Mouse (Mus musculus) adrenal gland, adult (tissue): ENCODE measurements around the gene Krtap5-3.
"Not testable (repeated sequence)": the region's sequence is repeated elsewhere in the genome, so short reads cannot be mapped to it uniquely, and the experiment has no call there.

Experiments
- DNase-seq, 2 experiments: peaks; one replicate each; pipeline ENCODE4 v3.0.0; 2022 to 2023; ENCODE audit warnings: low spot score in 1 of 2; ENCODE audit not compliant: inconsistent age in 2 of 2

Gene Krtap5-3

DNA sequence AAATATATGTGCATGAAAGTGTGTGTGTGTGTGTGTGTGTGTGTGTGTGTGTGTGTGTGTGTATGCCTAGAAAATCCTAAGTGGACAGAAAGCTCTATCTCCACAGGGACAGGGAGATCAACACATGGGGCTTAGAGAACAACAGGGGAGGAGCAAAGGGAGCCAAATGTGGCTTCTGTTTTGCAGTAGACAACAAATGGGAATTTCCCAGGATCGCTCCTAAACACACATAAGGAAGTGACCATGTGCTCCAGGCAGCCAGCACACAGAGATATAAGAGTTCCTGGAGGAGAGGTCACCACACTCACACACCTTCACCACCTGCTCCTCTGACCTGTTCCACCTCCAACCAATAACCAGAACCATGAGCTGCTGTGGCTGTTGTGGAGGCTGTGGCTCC is at the start of gene Krtap5-3:
Gene Krtap5-3 (plus strand): TSS at position 301 of the 400 bp plus-strand sequence.
- DNase-seq = no peak

DNA sequence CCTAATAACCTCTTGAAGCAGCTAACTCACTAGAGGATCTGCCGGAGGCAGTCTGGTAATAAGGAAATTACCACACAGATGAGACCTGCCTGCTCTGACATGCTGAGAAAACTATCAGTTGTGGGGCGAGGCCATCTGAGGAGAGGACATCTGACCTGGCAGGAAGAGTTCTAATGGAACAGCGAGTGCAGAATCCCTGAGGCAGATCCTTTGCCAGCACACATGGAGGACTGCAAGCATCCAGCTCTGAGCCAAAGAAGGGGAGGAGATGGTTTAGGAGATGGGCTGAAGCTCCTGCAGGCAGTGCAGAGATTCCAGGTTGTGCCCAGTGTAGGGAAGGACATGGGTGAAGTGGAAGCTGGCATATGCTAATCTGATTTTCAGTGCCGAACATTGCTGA is 49.0 kb upstream of the Krtap5-3 start:
- DNase-seq = no peak

DNA sequence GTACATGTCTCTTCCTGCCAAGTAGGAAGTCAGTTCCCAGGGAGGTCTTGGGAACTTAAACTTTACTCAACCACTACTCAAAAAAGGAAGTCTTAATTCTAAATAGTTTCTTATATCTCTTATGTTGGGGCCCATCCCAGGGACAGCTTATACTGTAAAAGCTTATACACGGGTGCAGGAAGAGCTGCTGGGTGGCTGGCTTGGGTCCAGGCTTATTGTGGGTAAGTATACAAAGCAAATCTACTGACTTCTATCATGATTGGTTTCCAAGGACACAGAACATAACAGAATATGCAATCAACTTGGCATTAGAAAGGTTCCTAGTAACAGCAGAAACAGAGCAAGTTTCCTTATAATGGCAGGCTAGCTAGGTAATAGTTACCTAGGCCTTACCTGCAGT is 45.9 kb upstream of the Krtap5-3 start:
- no peak for DNase-seq

DNA sequence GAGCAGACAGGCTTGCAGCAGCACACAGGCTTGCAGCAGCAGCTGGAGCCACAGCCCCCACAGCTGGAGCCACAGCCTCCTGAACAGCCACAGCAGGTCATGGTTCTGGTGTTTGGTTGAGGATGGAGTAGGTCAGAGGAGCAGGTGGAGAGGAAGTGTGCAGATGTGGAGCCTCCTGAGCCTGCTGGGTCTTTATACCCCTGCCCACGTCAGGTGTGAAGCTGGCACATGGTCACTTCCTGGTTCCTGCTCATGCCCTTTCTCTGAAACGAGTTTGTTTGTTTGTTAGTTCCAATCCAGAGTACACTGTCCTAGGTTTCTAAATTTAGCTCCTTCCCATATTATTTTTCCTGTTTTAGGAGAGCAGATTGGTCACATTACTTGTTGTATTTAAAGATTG is 44.2 kb upstream of the Krtap5-3 start, which contains the start of gene Gm29735:
Gene Gm29735 (minus strand): TSS at position 101 of the 400 bp plus-strand sequence.
- not testable (repeated sequence) for DNase-seq

DNA sequence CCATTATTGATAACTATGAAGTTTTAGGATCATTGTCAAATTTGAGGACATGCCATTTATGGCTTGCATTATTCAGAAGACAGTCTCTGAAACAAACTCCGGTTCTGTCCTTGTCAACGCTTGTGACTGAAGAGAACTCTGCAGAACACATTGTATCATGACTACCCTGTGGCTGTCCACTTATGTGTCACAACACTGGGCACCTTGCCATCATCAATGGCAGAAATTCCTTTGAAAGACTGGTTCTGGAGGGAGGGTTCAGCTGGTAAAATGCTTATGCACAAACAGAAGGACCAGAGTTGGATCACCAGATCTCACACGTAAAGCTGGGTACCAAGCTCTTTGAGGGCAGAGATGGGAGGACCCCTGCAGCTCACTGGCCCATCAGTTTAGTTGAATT is 41.8 kb upstream of the Krtap5-3 start:
- DNase-seq = peak; percentile 27 to 32

DNA sequence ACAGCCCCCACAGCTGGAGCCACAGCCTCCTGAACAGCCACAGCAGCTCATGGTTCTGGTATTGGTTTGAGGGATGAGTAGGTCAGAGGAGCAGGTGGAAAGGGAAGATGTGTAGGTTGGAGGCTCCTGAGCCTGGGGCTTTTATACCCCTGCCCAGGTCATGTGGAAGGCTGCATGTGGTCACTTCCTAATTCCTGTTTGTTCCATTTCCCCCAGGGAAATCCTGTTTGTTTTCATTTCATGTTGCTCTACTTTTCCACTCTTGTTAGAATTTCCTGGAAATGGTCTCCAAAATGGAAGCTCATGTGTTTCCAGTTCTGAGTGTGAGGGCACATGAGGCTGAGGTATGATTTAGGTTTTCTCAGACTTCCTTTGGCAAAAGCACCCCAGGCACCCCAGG is 35.5 kb upstream of the Krtap5-3 start, which contains the start of gene Gm4553:
Gene Gm4553 (minus strand): TSS at position 101 of the 400 bp plus-strand sequence.
- not testable (repeated sequence) for DNase-seq

DNA sequence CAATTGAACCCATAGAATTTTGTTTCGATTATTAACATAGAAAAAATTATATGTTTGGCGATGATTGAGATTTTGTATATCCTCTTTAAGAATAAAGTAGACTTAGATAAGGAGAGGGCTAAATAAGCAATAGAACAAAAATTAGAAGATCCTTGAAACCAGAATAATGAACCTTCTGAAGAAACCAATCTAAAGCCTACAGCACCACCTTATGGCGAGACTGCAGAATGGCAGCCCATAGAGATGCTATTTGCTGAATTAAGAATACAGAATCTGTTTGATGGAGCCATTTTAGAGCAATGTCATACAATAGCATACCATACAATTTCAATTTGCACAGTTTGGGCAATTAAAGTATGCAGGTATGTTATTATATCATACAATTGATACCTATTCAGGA is 31.3 kb upstream of the Krtap5-3 start:
- DNase-seq = no peak

DNA sequence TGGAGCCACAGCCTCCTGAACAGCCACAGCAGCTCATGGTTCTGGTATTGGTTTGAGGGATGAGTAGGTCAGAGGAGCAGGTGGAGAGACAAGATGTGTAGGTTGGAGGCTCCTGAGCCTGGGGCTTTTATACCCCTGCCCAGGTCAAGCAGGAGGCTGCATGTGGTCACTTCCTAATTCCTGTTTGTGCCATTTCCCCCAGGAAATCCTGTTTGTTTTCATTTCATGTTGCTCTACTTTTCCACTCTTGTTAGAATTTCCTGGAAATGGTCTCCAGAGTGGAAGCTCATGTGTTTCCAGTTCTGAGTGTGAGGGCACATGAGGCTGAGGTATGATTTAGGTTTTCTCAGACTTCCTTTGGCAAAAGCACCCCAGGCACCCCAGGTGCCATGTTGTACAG is 25.3 kb upstream of the Krtap5-3 start, which contains the start of gene Krtap5-2:
Gene Krtap5-2 (minus strand): TSS at position 101 of the 400 bp plus-strand sequence.
- DNase-seq = not testable (repeated sequence)

DNA sequence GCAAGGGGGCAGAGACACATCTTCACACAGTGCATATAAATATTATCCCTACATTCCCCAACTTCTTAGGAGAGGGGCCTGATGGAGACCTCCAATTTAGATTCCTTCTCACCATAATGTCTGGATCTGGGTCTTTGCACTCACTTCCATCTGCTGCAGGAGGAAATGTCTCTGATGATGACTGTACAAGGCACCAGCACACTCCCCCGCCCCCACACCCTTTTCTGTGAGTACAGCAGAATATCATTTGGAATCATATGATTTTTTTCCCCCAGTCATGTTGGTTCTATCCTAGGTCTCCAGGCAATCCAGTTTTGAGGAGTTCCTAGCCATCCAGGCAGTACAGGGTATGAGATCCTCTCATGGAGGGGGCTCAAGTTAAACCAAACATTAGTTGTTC is 22.5 kb upstream of the Krtap5-3 start:
- no peak for DNase-seq

DNA sequence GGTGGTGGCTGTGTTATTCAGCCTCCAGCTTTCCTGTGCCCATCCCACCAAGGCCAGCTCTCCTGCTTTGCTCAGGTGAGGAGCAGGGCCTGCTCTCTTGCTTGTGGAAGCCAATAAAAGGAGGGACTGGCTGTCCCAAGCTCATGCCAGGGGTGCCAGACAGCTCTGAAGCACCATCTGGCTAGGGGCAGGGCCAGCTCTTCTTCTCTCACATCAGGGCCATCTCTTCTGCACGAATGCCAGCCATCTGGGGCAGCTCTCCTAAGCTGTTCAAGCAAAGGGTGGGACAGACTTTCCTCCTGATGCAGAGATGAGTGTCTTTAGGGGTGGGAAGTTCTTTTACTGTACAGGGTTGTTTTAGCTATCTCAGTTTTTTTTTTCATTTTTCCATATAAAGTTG is 20.1 kb upstream of the Krtap5-3 start:
- DNase-seq = no peak

DNA sequence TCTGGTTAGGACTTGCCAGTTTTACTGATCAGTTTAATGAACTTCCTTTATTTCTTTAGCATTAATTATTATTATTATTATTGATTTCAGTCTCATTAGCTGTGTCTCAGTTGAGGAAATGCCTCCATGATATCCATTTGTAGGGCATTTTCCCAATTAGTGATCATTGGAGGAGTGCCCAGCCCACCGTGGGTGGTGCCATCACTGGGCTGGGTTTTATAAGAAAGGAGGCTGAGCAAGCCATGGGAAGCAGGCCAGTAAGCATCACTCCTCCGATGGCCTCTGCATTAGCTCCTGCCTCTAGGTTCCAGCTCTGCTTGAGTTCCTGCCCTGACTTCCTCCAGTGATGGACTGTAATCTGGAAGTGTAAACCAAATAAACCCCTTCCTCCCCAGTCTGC is 13.0 kb upstream of the Krtap5-3 start:
- DNase-seq = no peak

DNA sequence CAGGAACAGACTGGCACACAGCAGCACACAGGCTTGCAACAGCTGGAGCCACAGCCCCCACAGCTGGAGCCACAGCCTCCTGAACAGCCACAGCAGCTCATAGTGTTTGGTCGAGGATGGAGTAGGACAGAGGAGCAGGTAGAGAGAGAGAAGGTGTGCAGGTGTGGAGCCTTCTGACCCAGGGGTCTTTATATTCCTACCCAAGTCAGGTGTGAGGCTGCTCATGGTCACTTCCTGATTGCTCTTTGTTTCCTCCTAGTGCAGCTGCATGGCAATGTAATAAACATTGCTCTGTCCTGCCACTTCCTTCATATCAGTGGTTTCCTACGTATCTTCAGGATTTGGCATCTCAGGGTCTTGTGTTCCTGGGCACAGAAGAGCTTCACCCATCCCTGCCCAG is 10.9 kb upstream of the Krtap5-3 start, which contains the start of gene Gm10153:
Gene Gm10153 (minus strand): TSS at position 101 of the 400 bp plus-strand sequence.
- DNase-seq = no peak

DNA sequence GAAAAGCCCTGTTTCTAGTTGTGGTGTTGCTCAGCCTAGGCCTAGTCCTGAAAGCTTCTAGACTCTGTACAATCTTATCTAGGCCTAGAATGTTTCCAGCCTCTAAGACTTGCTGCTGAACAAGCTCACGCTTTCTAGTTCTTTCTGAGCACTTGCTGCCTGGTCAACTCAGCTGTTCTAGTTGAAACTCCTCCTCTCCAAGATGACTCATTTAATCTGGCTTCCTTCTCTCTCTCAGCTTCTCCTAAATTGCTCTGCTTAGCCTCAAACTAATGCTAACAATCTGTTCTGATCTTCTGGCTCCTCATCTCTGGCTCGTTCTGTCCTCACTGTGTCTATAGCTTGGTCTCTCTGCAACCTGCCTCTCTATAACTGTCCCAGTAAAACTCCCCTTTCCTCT is 2.4 kb upstream of the Krtap5-3 start:
- no peak for DNase-seq

DNA sequence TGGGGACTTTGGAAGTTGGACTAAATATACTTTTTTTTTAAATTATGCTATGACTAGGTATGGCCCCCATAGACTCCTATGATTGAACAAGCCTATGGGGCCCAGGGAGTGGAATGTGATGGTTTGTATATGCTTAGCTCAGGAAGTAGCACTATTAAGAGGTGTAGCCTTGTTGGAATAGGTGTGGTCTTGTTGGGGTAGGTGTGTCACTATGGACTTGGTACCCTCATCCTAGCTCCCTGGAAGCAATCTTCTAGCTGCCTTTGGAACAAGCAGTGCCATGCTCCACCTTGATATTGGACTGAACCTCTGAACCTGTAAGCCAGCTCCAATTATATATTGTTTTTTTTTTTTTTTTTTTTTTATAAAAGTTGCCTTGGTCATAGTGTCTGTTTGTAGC is 4.3 kb downstream of the Krtap5-3 start:
- no peak for DNase-seq

DNA sequence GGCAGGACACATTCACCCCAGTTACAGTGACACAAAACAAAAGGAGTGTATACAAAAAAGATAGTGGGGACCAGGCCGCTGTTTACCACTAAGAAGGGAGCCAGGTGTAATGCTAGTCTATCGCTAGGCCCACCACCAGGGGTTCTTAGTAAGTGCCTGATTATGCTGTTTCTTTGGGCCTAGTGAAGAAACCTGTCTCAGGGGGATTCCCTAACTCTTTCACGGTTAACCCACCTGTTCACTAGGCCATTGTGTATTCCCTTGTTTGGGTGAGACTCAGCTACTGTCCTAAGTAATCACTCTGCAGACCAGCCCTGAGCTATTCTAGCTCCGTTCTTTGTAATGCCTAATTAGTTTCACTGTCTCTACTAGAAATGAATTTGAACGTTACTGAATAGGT is 5.7 kb downstream of the Krtap5-3 start:
- DNase-seq = not testable (repeated sequence)

DNA sequence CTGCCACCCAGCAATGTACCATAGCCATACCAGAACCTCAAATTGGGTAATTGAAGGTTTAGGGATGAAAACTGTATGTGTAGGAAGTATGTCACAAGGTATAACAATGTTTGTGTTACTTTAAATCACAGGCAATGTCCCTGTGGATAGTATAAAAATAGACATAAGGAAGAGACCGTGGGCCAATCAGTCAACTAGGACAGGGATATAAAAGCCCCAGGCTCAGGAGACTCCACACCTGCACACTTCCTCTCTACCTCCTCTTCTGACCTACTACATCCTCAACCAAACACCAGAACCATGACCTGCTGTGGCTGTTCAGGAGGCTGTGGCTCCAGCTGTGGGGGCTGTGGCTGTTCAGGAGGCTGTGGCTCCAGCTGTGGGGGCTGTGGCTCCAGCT is 10.4 kb downstream of the Krtap5-3 start, which contains the start of gene Gm7579:
Gene Gm7579 (plus strand): TSS at position 301 of the 400 bp plus-strand sequence.
- DNase-seq = no peak

DNA sequence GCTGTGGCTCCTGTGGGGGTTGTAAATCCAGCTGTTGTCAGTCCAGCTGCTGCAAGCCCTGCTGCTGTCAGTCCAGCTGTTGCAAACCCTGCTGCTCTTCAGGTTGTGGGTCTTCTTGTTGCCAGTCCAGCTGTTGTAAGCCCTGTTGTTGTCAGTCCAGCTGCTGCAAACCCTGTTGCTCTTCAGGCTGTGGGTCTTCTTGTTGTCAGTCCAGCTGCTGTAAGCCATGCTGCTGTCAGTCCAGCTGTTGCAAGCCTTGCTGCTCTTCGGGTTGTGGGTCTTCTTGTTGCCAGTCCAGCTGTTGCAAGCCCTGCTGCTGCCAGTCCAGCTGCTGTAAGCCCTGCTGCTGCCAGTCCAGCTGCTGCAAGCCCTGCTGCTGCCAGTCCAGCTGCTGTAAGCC is 11.0 kb downstream of the Krtap5-3 start:
- not testable (repeated sequence) for DNase-seq

DNA sequence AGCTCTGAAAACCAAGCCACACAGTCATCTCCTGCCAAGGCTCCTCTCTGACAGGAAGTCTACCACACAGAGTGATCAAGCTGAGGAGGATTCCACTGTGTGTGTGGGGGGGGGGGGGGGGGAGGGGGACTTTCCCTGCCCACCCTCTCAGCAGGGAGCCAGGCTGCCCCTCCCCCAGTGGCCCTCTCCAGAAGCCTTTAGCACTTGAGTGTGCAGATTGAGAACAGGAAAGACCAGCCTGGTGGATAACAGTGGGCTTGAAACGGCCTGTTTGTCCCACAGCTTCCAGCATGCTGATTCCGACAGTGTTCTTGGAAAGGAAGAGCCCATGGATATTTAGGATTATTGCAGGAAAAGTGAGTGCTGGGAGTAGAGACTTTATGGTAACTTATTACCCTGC is 23.4 kb downstream of the Krtap5-3 start:
- no peak for DNase-seq

DNA sequence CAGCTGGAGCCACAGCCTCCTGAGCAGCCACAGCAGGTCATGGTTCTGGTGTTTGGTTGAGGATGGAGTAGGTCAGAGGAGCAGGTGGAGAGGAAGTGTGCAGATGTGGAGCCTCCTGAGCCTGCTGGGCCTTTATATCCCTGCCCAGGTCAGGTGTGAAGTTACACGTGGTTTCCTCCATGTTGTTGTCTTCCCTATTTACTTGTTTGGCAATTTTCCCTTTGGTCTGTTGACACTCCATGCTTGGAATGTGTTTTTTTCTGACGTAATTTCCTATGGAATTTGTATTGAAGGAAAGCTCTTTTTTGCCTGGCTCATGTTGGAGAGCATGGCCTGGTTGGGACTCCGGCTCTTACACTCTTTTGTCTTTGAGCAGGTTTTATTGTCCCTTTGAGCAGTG is 28.7 kb downstream of the Krtap5-3 start, which contains the start of gene Krtap5-5:
Gene Krtap5-5 (minus strand): TSS at position 101 of the 400 bp plus-strand sequence.
- DNase-seq = not testable (repeated sequence)

DNA sequence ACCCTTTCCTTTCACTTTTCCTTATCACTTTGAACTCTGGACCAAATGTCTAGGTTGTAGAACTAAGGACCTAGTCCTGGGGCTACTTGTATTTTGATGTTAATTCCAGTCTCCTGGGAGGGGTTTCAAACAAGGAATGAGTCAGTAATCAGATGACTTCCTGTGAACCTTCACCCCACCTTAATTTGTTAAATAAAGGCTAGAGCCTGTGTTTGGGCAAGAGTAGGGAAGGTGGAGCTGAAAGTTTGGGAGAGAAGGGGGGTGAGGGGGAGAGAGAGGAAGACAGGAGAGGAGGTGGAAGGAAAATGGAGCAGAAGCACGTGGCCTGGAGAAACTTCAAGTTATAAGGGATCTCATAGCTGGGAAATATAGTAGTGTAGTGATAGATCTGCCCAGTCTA is 30.4 kb downstream of the Krtap5-3 start:
- DNase-seq = no peak

DNA sequence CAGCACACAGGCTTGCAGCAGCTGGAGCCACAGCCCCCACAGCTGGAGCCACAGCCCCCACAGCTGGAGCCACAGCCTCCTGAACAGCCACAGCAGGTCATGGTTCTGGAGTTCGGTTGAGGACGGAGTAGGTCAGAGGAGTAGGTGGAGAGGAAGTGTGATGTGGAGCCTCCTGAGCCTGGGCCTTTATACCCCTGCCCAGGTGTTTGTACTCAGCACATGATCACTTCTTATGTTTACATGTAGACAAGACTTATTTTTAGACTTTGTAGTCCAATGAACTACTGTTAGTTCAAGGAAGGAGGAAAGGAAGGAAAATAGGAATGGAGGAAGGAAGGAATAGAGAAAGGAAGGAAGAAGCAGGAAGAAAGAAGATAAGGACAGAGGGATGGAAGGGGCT is 39.8 kb downstream of the Krtap5-3 start, which contains the start of gene Gm40460:
Gene Gm40460 (minus strand): TSS at position 101 of the 400 bp plus-strand sequence.
- DNase-seq = no peak

DNA sequence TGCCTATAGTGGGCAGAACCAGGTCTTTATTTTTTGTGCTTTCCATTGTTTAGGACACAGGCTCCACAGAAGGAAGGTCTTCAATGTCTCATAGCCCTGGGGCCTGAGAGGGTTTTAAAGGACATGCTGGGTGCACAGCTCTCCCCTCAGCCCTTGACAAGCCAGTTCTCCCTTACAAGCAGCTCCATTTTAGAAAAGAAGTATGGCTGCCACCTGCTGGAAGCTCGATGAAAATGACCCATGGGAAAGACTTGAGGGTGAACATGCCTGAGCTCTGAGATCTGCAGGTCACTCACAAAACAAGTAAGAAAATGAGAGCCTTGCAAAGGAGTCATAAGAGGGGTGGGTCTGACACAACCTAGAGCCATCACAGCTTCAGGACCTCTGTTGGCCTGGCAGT is 48.7 kb downstream of the Krtap5-3 start:
- peak; percentile 17 to 58 for DNase-seq
